Mouse (Mus musculus): ENCODE results near the gene Nt5c3. TPM values are rescaled to one million over a fixed set of nuclear protein-coding genes. Genes with fewer than 3 reads are reported as not detected.

The Nt5c3 gene
- total RNA-seq, 1 experiment = 15.6 TPM

- Histone ChIP-seq H3K9me3 (ENCODE audit: control insufficient read depth, insufficient read depth, low read depth, low read length) (no peaks in the 10 kb centered on the region), H3K36me3 (ENCODE audit: control insufficient read depth, insufficient read depth, low read length, poor library complexity, severe bottlenecking) (no peaks in the 10 kb centered on the region), H3K4me1 (ENCODE audit: control insufficient read depth in 2 of 2, insufficient read depth in 2 of 2, low read length in 2 of 2, poor library complexity in 1 of 2) (peaks cover 0 to 2% of the 10 kb centered on the region in 2 experiments; a peak in 1 of 4 replicates), H3K4me3 (ENCODE audit: insufficient read depth in 1 of 2, low read depth in 1 of 2, low read length in 2 of 2, poor library complexity in 1 of 2, severe bottlenecking in 1 of 2) (no peak overlapping the region), H3K27ac (ENCODE audit: insufficient read depth, low read depth, low read length, poor library complexity, severe bottlenecking) (no peak overlapping the region), H3K9ac (ENCODE audit: insufficient read depth, low read depth, low read length, poor library complexity, severe bottlenecking) (no peak overlapping the region)
- no peak for DNase-seq (ENCODE audit: low read depth, low spot score)
- no peak for TF ChIP-seq MAFK (IDR thresholded peaks at IDR 0.05; ENCODE audit: insufficient read depth, low read depth, low read length)
- no peak for TF ChIP-seq ZC3H11A (IDR thresholded peaks at IDR 0.05; ENCODE audit: borderline replicate concordance, low read depth, low read length)
- no peak for TF ChIP-seq CHD2 (IDR thresholded peaks at IDR 0.05; ENCODE audit: low read depth, low read length)
- no peak for TF ChIP-seq ZNF384 (IDR thresholded peaks at IDR 0.05; ENCODE audit: low read depth, low read length)
- no peak for TF ChIP-seq HCFC1 (IDR thresholded peaks at IDR 0.05; ENCODE audit: borderline replicate concordance, insufficient read depth, low read length)
- in situ Hi-C loops (cut with MboI; ENCODE audit: low sequenced_read_pairs in 2 of 2, unreplicated experiment in 2 of 2) = no loop called here
Observed at GRCm38 (mm10) chr6:56919330-56920044, 4.2 kb downstream of the Nt5c3 start.

GRCm38 (mm10) chr6:56917578-56918368, 6.0 kb downstream of the Nt5c3 start:
- Histone ChIP-seq H3K27ac (ENCODE audit: insufficient read depth, low read depth, low read length, poor library complexity, severe bottlenecking) (no peak overlapping the region), H3K4me3 (ENCODE audit: insufficient read depth in 1 of 2, low read depth in 1 of 2, low read length in 2 of 2, poor library complexity in 1 of 2, severe bottlenecking in 1 of 2) (no peak overlapping the region)
- in situ Hi-C loops (cut with MboI; ENCODE audit: low sequenced_read_pairs in 2 of 2, unreplicated experiment in 2 of 2) = no loop called here

GRCm38 (mm10) chr6:56916279-56916678, 7.5 kb downstream of the Nt5c3 start:
- peaks cover 0 to 2% of the 10 kb centered on the region in 2 experiments; a peak in 1 of 4 replicates for H3K4me1 ChIP-seq (ENCODE audit: control insufficient read depth in 2 of 2, insufficient read depth in 2 of 2, low read length in 2 of 2, poor library complexity in 1 of 2)
- no peak overlapping the region for H3K9ac ChIP-seq (ENCODE audit: insufficient read depth, low read depth, low read length, poor library complexity, severe bottlenecking)
- no peaks in the 10 kb centered on the region for H3K9me3 ChIP-seq (ENCODE audit: control insufficient read depth, insufficient read depth, low read depth, low read length)
- TF ChIP-seq HCFC1 (IDR thresholded peaks at IDR 0.05; ENCODE audit: borderline replicate concordance, insufficient read depth, low read length) = no peak
- TF ChIP-seq ZC3H11A (IDR thresholded peaks at IDR 0.05; ENCODE audit: borderline replicate concordance, low read depth, low read length) = no peak
- no peak for TF ChIP-seq CHD2 (IDR thresholded peaks at IDR 0.05; ENCODE audit: low read depth, low read length)
- no peak for TF ChIP-seq ZNF384 (IDR thresholded peaks at IDR 0.05; ENCODE audit: low read depth, low read length)
- no peak for TF ChIP-seq MAFK (IDR thresholded peaks at IDR 0.05; ENCODE audit: insufficient read depth, low read depth, low read length)
- no peaks in the 10 kb centered on the region for H3K36me3 ChIP-seq (ENCODE audit: control insufficient read depth, insufficient read depth, low read length, poor library complexity, severe bottlenecking)
- no peak for DNase-seq (ENCODE audit: low read depth, low spot score)
- in situ Hi-C loops (cut with MboI; ENCODE audit: low sequenced_read_pairs in 2 of 2, unreplicated experiment in 2 of 2) = no loop called here
- H3K4me3 ChIP-seq (ENCODE audit: insufficient read depth in 1 of 2, low read depth in 1 of 2, low read length in 2 of 2, poor library complexity in 1 of 2, severe bottlenecking in 1 of 2) = no peak overlapping the region
- no peak overlapping the region for H3K27ac ChIP-seq (ENCODE audit: insufficient read depth, low read depth, low read length, poor library complexity, severe bottlenecking)

More at GRCm38 (mm10) chr6:56917578-56918368, 6.0 kb downstream of the Nt5c3 start:
- H3K9ac ChIP-seq (ENCODE audit: insufficient read depth, low read depth, low read length, poor library complexity, severe bottlenecking) = no peak overlapping the region
- no peaks in the 10 kb centered on the region for H3K9me3 ChIP-seq (ENCODE audit: control insufficient read depth, insufficient read depth, low read depth, low read length)
- H3K36me3 ChIP-seq (ENCODE audit: control insufficient read depth, insufficient read depth, low read length, poor library complexity, severe bottlenecking) = no peaks in the 10 kb centered on the region
- no peak for DNase-seq (ENCODE audit: low read depth, low spot score)
- peaks cover 0 to 2% of the 10 kb centered on the region in 2 experiments; a peak in 1 of 4 replicates for H3K4me1 ChIP-seq (ENCODE audit: control insufficient read depth in 2 of 2, insufficient read depth in 2 of 2, low read length in 2 of 2, poor library complexity in 1 of 2)
- no peak for TF ChIP-seq HCFC1 (IDR thresholded peaks at IDR 0.05; ENCODE audit: borderline replicate concordance, insufficient read depth, low read length)
- no peak for TF ChIP-seq CHD2 (IDR thresholded peaks at IDR 0.05; ENCODE audit: low read depth, low read length)
- TF ChIP-seq MAFK (IDR thresholded peaks at IDR 0.05; ENCODE audit: insufficient read depth, low read depth, low read length) = no peak
- no peak for TF ChIP-seq ZNF384 (IDR thresholded peaks at IDR 0.05; ENCODE audit: low read depth, low read length)
- TF ChIP-seq ZC3H11A (IDR thresholded peaks at IDR 0.05; ENCODE audit: borderline replicate concordance, low read depth, low read length) = no peak

- in situ Hi-C loops (cut with MboI; ENCODE audit: low sequenced_read_pairs in 2 of 2, unreplicated experiment in 2 of 2) = no loop called here
- no peak for DNase-seq (ENCODE audit: low read depth, low spot score)
- peaks cover 0 to 2% of the 10 kb centered on the region in 2 experiments; a peak in 1 of 4 replicates for H3K4me1 ChIP-seq (ENCODE audit: control insufficient read depth in 2 of 2, insufficient read depth in 2 of 2, low read length in 2 of 2, poor library complexity in 1 of 2)
- H3K9ac ChIP-seq (ENCODE audit: insufficient read depth, low read depth, low read length, poor library complexity, severe bottlenecking) = no peak overlapping the region
- no peaks in the 10 kb centered on the region for H3K9me3 ChIP-seq (ENCODE audit: control insufficient read depth, insufficient read depth, low read depth, low read length)
- TF ChIP-seq ZC3H11A (IDR thresholded peaks at IDR 0.05; ENCODE audit: borderline replicate concordance, low read depth, low read length) = no peak
- TF ChIP-seq MAFK (IDR thresholded peaks at IDR 0.05; ENCODE audit: insufficient read depth, low read depth, low read length) = no peak
- no peak for TF ChIP-seq CHD2 (IDR thresholded peaks at IDR 0.05; ENCODE audit: low read depth, low read length)
- no peak for TF ChIP-seq HCFC1 (IDR thresholded peaks at IDR 0.05; ENCODE audit: borderline replicate concordance, insufficient read depth, low read length)
- no peak for TF ChIP-seq ZNF384 (IDR thresholded peaks at IDR 0.05; ENCODE audit: low read depth, low read length)
- no peak overlapping the region for H3K27ac ChIP-seq (ENCODE audit: insufficient read depth, low read depth, low read length, poor library complexity, severe bottlenecking)
- no peak overlapping the region for H3K4me3 ChIP-seq (ENCODE audit: insufficient read depth in 1 of 2, low read depth in 1 of 2, low read length in 2 of 2, poor library complexity in 1 of 2, severe bottlenecking in 1 of 2)
- no peaks in the 10 kb centered on the region for H3K36me3 ChIP-seq (ENCODE audit: control insufficient read depth, insufficient read depth, low read length, poor library complexity, severe bottlenecking)
Observed at GRCm38 (mm10) chr6:56913092-56913858, 10.5 kb downstream of the Nt5c3 start.

Data from ES-E14 (cell line).